Mouse (Mus musculus): ENCODE measurements around the gene Eif3g. TPM values are rescaled to one million over a fixed set of nuclear protein-coding genes. Genes with fewer than 3 reads are reported as not detected.
A peak's percentile ranks its signal among the peaks of the same experiment; 100 is the strongest.

The Eif3g gene
- polyA plus RNA-seq, 1 experiment from 2014 or later, result 383 TPM

DNA sequence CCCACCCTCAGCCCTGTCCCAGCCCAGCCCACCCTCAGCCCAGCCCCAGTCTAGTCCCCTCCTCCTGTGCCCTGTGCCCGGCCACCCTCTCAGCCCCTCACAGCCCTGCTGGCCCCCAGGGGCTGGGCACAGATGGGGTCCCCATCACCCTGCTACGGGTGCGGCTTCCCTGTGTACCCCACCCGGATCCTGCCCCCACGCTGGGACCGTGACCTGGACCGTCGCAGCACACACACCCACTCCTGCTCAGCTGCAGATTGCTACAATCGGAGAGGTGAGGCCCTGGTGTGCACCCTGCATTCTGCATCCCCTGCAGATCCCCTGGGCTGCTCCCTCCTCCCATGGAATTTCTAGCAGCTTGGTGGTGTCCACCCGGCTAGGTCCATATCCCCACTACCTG is 25.4 kb downstream of the Eif3g start:
- H3K9ac ChIP-seq (ENCODE audit: low read length), result no peak overlapping the region
- H3K4me1 ChIP-seq (ENCODE audit: control insufficient read depth, insufficient read depth, low read length), result no peaks in the 10 kb centered on the region
- no peak overlapping the region for H3K4me2 ChIP-seq (ENCODE audit: low read depth, severe bottlenecking)
- DNase-seq (ENCODE audit: low spot score) (no peak), ATAC-seq (ENCODE audit: insufficient number of reproducible peaks, low FRiP score, low TSS enrichment, low read depth) (no peak)
- H3K36me3 ChIP-seq (ENCODE audit: control insufficient read depth, insufficient read depth, low read length), result no peaks in the 10 kb centered on the region
- no peak overlapping the region for H3K4me3 ChIP-seq (ENCODE audit: low read depth, low read length)
- H3K27me3 ChIP-seq (ENCODE audit: control insufficient read depth, insufficient read depth, low read length), result peaks cover 29% of the 10 kb centered on the region
- 87% methylated on average over 8 of the region's 10 CpGs for WGBS
- no peaks in the 10 kb centered on the region for H3K9me3 ChIP-seq (ENCODE audit: control insufficient read depth, low read length)
- no peak overlapping the region for H3K27ac ChIP-seq (replicated peaks; ENCODE audit: low read depth, low read length)

- Histone ChIP-seq H3K36me3 (ENCODE audit: control insufficient read depth, insufficient read depth, low read length) (no peaks in the 10 kb centered on the region), H3K4me2 (ENCODE audit: low read depth, severe bottlenecking) (no peak overlapping the region), H3K27ac (replicated peaks; ENCODE audit: low read depth, low read length) (no peak overlapping the region), H3K27me3 (ENCODE audit: control insufficient read depth, insufficient read depth, low read length) (peaks cover 38% of the 10 kb centered on the region), H3K9ac (ENCODE audit: low read length) (no peak overlapping the region), H3K9me3 (ENCODE audit: control insufficient read depth, low read length) (no peaks in the 10 kb centered on the region), H3K4me1 (ENCODE audit: control insufficient read depth, insufficient read depth, low read length) (no peaks in the 10 kb centered on the region), H3K4me3 (ENCODE audit: low read depth, low read length) (no peak overlapping the region)
- no peak for ATAC-seq (ENCODE audit: insufficient number of reproducible peaks, low FRiP score, low TSS enrichment, low read depth)
- 81% methylated on average over 12 of the region's 12 CpGs for WGBS
- DNase-seq (ENCODE audit: low spot score), result no peak
Measured at GRCm38 (mm10) chr9:20870211-20871173, 27.9 kb downstream of the Eif3g start.

GRCm38 (mm10) chr9:20869246-20869645 is 29.2 kb downstream of the Eif3g start:
- H3K27ac ChIP-seq (replicated peaks; ENCODE audit: low read depth, low read length), result no peak overlapping the region
- WGBS, result 4% methylated on average over 19 of the region's 19 CpGs
- H3K36me3 ChIP-seq (ENCODE audit: control insufficient read depth, insufficient read depth, low read length), result no peaks in the 10 kb centered on the region
- no peak overlapping the region for H3K9ac ChIP-seq (ENCODE audit: low read length)
- ATAC-seq (ENCODE audit: insufficient number of reproducible peaks, low FRiP score, low TSS enrichment, low read depth), result no peak
- no peaks in the 10 kb centered on the region for H3K9me3 ChIP-seq (ENCODE audit: control insufficient read depth, low read length)
- DNase-seq (ENCODE audit: low spot score), result no peak
- H3K4me2 ChIP-seq (ENCODE audit: low read depth, severe bottlenecking), result peak overlapping the region; percentile 37
- H3K4me3 ChIP-seq (ENCODE audit: low read depth, low read length), result peak overlapping the region; percentile 28
- peaks cover 35% of the 10 kb centered on the region for H3K27me3 ChIP-seq (ENCODE audit: control insufficient read depth, insufficient read depth, low read length)
- no peaks in the 10 kb centered on the region for H3K4me1 ChIP-seq (ENCODE audit: control insufficient read depth, insufficient read depth, low read length)

DNA sequence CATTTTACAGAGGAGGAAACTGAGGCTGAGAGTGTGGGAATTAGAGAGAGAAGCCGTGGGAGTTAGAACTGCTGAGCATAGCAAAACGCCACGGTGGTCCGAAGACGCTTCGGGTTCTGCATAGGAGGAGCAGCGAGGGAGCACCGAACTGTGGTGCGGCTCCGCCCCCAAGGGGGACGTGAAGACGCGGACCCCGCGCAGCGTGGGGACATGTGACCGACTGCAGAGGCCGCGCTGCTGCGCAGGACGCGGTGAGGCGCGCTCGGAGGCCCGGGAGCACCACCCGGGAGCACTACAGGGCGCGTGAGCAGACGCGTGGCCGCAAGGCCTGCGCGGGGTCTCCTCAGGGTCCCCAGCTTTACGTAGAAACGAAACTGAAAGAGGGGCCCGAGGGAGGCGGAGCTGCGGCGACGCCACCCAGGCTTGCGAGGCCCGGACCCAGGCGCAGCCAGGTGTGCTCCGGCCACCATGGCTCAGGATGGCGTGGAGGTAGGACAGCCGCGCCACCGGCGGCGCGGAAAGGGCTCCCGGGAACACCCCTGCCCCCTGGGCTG is 29.9 kb downstream of the Eif3g start, which contains the start of gene A230050P20Rik:
Gene A230050P20Rik (plus strand): TSS at position 195 of the 554 bp plus-strand sequence.
- peaks cover 35% of the 10 kb centered on the region for H3K27me3 ChIP-seq (ENCODE audit: control insufficient read depth, insufficient read depth, low read length)
- H3K9me3 ChIP-seq (ENCODE audit: control insufficient read depth, low read length), result no peaks in the 10 kb centered on the region
- 11% methylated on average over 50 of the region's 53 CpGs for WGBS
- DNase-seq (ENCODE audit: low spot score) (peak; percentile 36), ATAC-seq (ENCODE audit: insufficient number of reproducible peaks, low FRiP score, low TSS enrichment, low read depth) (no peak)
- peak within 1 kb of the TSS; percentile 28 for H3K4me3 ChIP-seq (ENCODE audit: low read depth, low read length)
- H3K4me1 ChIP-seq (ENCODE audit: control insufficient read depth, insufficient read depth, low read length), result no peaks in the 10 kb centered on the region
- no peak within 1 kb of the TSS for H3K9ac ChIP-seq (ENCODE audit: low read length)
- no peaks in the 10 kb centered on the region for H3K36me3 ChIP-seq (ENCODE audit: control insufficient read depth, insufficient read depth, low read length)
- H3K27ac ChIP-seq (replicated peaks; ENCODE audit: low read depth, low read length), result no peak within 1 kb of the TSS
- H3K4me2 ChIP-seq (ENCODE audit: low read depth, severe bottlenecking), result peak within 1 kb of the TSS; percentile 37

- Histone ChIP-seq H3K27me3 (ENCODE audit: control insufficient read depth, insufficient read depth, low read length) (peaks cover 35% of the 10 kb centered on the region), H3K4me1 (ENCODE audit: control insufficient read depth, insufficient read depth, low read length) (no peaks in the 10 kb centered on the region)
Measured at GRCm38 (mm10) chr9:20866879-20867278, 31.5 kb downstream of the Eif3g start.

DNA sequence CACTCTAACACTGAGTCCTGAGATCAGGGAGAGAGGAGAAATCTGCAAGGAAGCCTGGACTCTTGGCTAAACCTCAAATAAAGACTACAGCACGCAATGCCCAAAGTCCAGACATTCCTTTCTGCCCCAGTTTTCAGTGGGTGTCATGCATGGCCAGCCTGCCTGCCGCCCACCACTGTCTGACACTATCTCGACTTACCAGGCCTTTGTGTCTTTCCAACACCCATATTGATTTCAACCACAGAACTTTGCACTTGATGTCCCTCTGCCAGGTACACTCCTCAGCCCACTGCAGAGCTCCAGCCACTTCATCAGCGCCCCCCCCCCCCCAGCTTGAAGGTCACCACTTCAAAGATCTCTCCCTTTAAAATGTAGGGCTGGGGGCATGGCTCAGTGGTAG is 36.2 kb downstream of the Eif3g start:
- Histone ChIP-seq H3K4me1 (ENCODE audit: control insufficient read depth, insufficient read depth, low read length) (no peaks in the 10 kb centered on the region), H3K36me3 (ENCODE audit: control insufficient read depth, insufficient read depth, low read length) (no peaks in the 10 kb centered on the region), H3K4me2 (ENCODE audit: low read depth, severe bottlenecking) (no peak overlapping the region), H3K27ac (replicated peaks; ENCODE audit: low read depth, low read length) (no peak overlapping the region), H3K27me3 (ENCODE audit: control insufficient read depth, insufficient read depth, low read length) (0 out of 2 replicates have a peak, but pooled peaks cover 3% of the 10 kb centered on the region), H3K9me3 (ENCODE audit: control insufficient read depth, low read length) (no peaks in the 10 kb centered on the region), H3K4me3 (ENCODE audit: low read depth, low read length) (no peak overlapping the region), H3K9ac (ENCODE audit: low read length) (no peak overlapping the region)
- ATAC-seq (ENCODE audit: insufficient number of reproducible peaks, low FRiP score, low TSS enrichment, low read depth) (no peak), DNase-seq (ENCODE audit: low spot score) (no peak)
- WGBS, result 63% methylated on average over 4 of the region's 4 CpGs

More at GRCm38 (mm10) chr9:20866879-20867278, 31.5 kb downstream of the Eif3g start:
- H3K9me3 ChIP-seq (ENCODE audit: control insufficient read depth, low read length), result no peaks in the 10 kb centered on the region
- no peak overlapping the region for H3K27ac ChIP-seq (replicated peaks; ENCODE audit: low read depth, low read length)
- no peak overlapping the region for H3K9ac ChIP-seq (ENCODE audit: low read length)
- WGBS, result 53% methylated on average over 3 of the region's 3 CpGs
- no peaks in the 10 kb centered on the region for H3K36me3 ChIP-seq (ENCODE audit: control insufficient read depth, insufficient read depth, low read length)
- DNase-seq (ENCODE audit: low spot score) (no peak), ATAC-seq (ENCODE audit: insufficient number of reproducible peaks, low FRiP score, low TSS enrichment, low read depth) (no peak)
- H3K4me2 ChIP-seq (ENCODE audit: low read depth, severe bottlenecking), result no peak overlapping the region
- no peak overlapping the region for H3K4me3 ChIP-seq (ENCODE audit: low read depth, low read length)

- Histone ChIP-seq H3K9me3 (ENCODE audit: control insufficient read depth, low read length) (no peaks in the 10 kb centered on the region), H3K27me3 (ENCODE audit: control insufficient read depth, insufficient read depth, low read length) (no peaks in the 10 kb centered on the region), H3K9ac (ENCODE audit: low read length) (no peak overlapping the region), H3K36me3 (ENCODE audit: control insufficient read depth, insufficient read depth, low read length) (no peaks in the 10 kb centered on the region), H3K27ac (replicated peaks; ENCODE audit: low read depth, low read length) (no peak overlapping the region), H3K4me1 (ENCODE audit: control insufficient read depth, insufficient read depth, low read length) (no peaks in the 10 kb centered on the region), H3K4me3 (ENCODE audit: low read depth, low read length) (no peak overlapping the region), H3K4me2 (ENCODE audit: low read depth, severe bottlenecking) (no peak overlapping the region)
- WGBS, result 13% methylated on average over 4 of the region's 4 CpGs
- ATAC-seq (ENCODE audit: insufficient number of reproducible peaks, low FRiP score, low TSS enrichment, low read depth), result no peak
- peak; percentile 63 for DNase-seq (ENCODE audit: low spot score)
Measured at GRCm38 (mm10) chr9:20861821-20862220, 36.6 kb downstream of the Eif3g start.

DNA sequence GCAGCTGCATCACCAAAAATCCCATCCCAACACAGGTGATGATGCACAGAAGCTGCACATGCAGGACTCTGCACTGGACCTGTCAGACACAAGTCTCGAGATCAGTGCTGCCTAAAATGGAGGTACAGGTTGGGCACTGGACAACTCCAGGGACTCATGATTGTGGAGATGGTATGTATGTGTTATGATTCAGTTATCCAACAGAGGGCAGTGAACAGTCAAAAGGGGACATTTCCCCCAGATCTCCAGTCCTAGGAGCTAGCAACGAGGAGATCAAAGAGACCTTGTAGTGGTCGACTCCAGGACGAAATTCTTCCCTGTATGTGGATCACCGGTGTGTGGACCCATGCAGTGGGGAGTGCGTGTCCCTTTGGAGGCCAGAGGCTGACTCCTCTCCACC is 38.5 kb downstream of the Eif3g start:
- no peaks in the 10 kb centered on the region for H3K27me3 ChIP-seq (ENCODE audit: control insufficient read depth, insufficient read depth, low read length)
- H3K9ac ChIP-seq (ENCODE audit: low read length), result no peak overlapping the region
- no peaks in the 10 kb centered on the region for H3K4me1 ChIP-seq (ENCODE audit: control insufficient read depth, insufficient read depth, low read length)
- 44% methylated on average over 6 of the region's 6 CpGs for WGBS
- H3K4me3 ChIP-seq (ENCODE audit: low read depth, low read length), result no peak overlapping the region
- DNase-seq (ENCODE audit: low spot score) (no peak), ATAC-seq (ENCODE audit: insufficient number of reproducible peaks, low FRiP score, low TSS enrichment, low read depth) (no peak)
- no peaks in the 10 kb centered on the region for H3K36me3 ChIP-seq (ENCODE audit: control insufficient read depth, insufficient read depth, low read length)
- no peak overlapping the region for H3K4me2 ChIP-seq (ENCODE audit: low read depth, severe bottlenecking)
- no peaks in the 10 kb centered on the region for H3K9me3 ChIP-seq (ENCODE audit: control insufficient read depth, low read length)
- no peak overlapping the region for H3K27ac ChIP-seq (replicated peaks; ENCODE audit: low read depth, low read length)
